Mouse (Mus musculus) CD4-positive, CD25-positive, alpha-beta regulatory T cell, adult 2 months (primary cell): ENCODE results near the gene Il20rb.

Source experiments
- DNase-seq: peaks from one replicate; pipeline ENCODE4 v3.0.0-alpha.2; 2012; ENCODE audit warnings: low read depth, low spot score

Il20rb gene

GRCm38 (mm10) chr9:100470936-100471604 lies 15.5 kb downstream of the Il20rb start:
- no peak for DNase-seq

- DNase-seq: no peak
These were observed 16.4 kb downstream of the Il20rb start for GRCm38 (mm10) chr9:100470228-100470627.

GRCm38 (mm10) chr9:100469681-100470080 lies 16.9 kb downstream of the Il20rb start:
- DNase-seq: no peak

GRCm38 (mm10) chr9:100468151-100468550 lies 18.4 kb downstream of the Il20rb start:
- DNase-seq: no peak

GRCm38 (mm10) chr9:100467653-100468052 lies 18.9 kb downstream of the Il20rb start:
- DNase-seq: no peak

GRCm38 (mm10) chr9:100466743-100467142 lies 19.8 kb downstream of the Il20rb start:
- DNase-seq: no peak

GRCm38 (mm10) chr9:100465988-100466387 lies 20.6 kb downstream of the Il20rb start:
- no peak for DNase-seq

GRCm38 (mm10) chr9:100465380-100465779 lies 21.2 kb downstream of the Il20rb start:
- no peak for DNase-seq

- no peak for DNase-seq
These were observed 22.8 kb downstream of the Il20rb start for GRCm38 (mm10) chr9:100463771-100464170.

- DNase-seq: peak; percentile 62
These were observed 24.5 kb downstream of the Il20rb start for GRCm38 (mm10) chr9:100462098-100462497.

- DNase-seq: no peak
These were observed 24.9 kb downstream of the Il20rb start for GRCm38 (mm10) chr9:100461671-100462070.

- peak; percentile 89 for DNase-seq
These were observed 26.4 kb downstream of the Il20rb start for GRCm38 (mm10) chr9:100460203-100460602.

- DNase-seq: peak; percentile 45
These were observed 28.5 kb downstream of the Il20rb start for GRCm38 (mm10) chr9:100457971-100458681.

- no peak for DNase-seq
These were observed 32.0 kb downstream of the Il20rb start for GRCm38 (mm10) chr9:100454664-100454993.

GRCm38 (mm10) chr9:100453944-100454663 lies 32.5 kb downstream of the Il20rb start:
- DNase-seq: peak; percentile 81

GRCm38 (mm10) chr9:100452432-100452831 lies 34.2 kb downstream of the Il20rb start:
- no peak for DNase-seq

- DNase-seq: peak; percentile 82
These were observed 40.4 kb downstream of the Il20rb start for GRCm38 (mm10) chr9:100446059-100446686.

- no peak for DNase-seq
These were observed 46.3 kb downstream of the Il20rb start for GRCm38 (mm10) chr9:100440111-100440790.

- no peak for DNase-seq
These were observed 47.1 kb downstream of the Il20rb start for GRCm38 (mm10) chr9:100439481-100439880.

- DNase-seq: no peak
These were observed 47.6 kb downstream of the Il20rb start for GRCm38 (mm10) chr9:100438994-100439393.

GRCm38 (mm10) chr9:100436865-100437595 lies 49.6 kb downstream of the Il20rb start:
- no peak for DNase-seq
